Mouse (Mus musculus): Measurements from ENCODE around the gene D930020B18Rik. TPM values are rescaled to one million over a fixed set of nuclear protein-coding genes. Genes with fewer than 3 reads are reported as not detected.
A peak's percentile ranks its signal among the peaks of the same experiment; 100 is the strongest.

The D930020B18Rik gene
- polyA plus RNA-seq, 1 experiment, result not detected

DNA sequence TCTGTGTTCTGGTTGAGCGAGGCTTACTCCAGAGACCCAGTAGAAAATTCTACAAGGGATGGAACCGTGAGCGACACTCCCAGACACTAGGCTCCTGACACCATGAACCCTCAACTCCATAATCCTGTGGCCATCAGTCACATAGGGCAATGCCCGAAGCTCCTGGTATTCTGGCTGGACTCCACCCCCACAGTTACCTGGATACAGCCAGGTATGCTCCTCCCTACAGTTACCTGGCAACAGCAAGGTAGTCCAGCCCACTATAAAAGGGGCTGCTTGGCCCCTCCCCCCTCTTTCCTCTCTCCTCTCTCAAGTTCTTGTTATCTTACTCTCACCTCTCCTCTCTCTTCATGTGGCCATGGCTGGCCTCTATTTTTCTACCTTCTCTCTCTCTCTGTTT is 85.8 kb downstream of the D930020B18Rik start:
- Histone ChIP-seq H3K4me1 (ENCODE audit: control insufficient read depth, insufficient read depth, low read length) (peaks cover 2% of the 10 kb centered on the region; the same call in 1 of the 2 replicates), H3K4me3 (ENCODE audit: insufficient read depth, low read length) (no peak overlapping the region), H3K27ac (ENCODE audit: insufficient read depth, low read depth, low read length) (no peak overlapping the region)
- no peak for TF ChIP-seq POLR2A (IDR thresholded peaks at IDR 0.05; ENCODE audit: borderline replicate concordance, low read depth, low read length)
- TF ChIP-seq CTCF (IDR thresholded peaks at IDR 0.05; ENCODE audit: low read depth, low read length), result no peak

DNA sequence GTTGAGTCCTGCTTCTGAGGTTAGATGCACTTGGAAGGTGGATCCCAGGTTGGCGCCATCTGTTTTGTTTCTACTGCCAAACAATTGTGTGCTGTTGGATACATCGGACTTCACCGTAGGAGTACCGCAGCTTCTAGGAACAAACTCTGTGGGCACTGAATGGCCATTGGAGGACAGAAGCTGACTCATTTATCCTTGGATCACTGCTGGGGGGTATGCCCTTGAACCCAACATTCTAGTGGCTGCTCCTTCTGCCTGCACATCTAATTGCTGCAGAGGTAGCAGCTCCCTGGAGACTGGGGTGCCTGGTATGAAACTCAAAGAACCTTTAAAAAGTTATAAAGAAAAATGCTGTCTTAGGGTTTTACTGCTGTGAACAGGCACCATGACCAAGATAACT is 86.8 kb downstream of the D930020B18Rik start:
- Histone ChIP-seq H3K27ac (ENCODE audit: insufficient read depth, low read depth, low read length) (no peak overlapping the region), H3K4me3 (ENCODE audit: insufficient read depth, low read length) (no peak overlapping the region), H3K4me1 (ENCODE audit: control insufficient read depth, insufficient read depth, low read length) (peaks cover 5% of the 10 kb centered on the region)
- TF ChIP-seq POLR2A (IDR thresholded peaks at IDR 0.05; ENCODE audit: borderline replicate concordance, low read depth, low read length), result no peak
- no peak for TF ChIP-seq CTCF (IDR thresholded peaks at IDR 0.05; ENCODE audit: low read depth, low read length)

DNA sequence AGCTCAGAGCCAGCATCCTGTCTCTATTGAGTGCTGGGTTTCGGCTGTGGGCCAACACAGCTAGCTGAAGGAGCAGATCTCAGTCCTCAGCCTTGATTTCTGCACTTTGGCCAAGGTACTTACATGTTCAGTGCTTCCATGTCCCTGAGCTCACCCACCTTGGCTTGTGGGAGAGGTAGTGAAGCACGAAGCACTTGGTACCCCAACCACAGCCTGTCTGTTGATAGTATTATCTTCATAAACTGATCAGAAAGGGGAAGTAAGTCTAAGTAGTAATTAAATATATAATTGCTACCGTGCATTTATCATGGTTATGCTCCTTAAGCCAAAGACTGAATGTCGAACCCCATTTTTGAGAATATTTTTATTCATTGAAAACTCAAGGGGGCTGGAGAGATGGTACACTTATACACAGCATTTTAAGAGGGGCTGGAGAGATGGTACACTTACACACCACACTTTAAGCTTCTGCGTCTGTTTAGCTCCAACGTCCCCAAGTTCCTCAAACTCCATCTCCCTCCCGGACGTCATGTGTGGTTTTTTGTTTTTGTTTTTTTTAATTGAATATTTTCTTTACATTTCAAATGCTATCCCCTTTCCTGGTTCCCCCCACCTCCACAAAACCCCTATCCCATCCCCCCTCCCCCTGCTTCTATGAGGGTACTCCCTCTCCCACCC is 89.8 kb downstream of the D930020B18Rik start:
- Histone ChIP-seq H3K27ac (ENCODE audit: insufficient read depth, low read depth, low read length) (no peak overlapping the region), H3K4me3 (ENCODE audit: insufficient read depth, low read length) (no peak overlapping the region), H3K4me1 (ENCODE audit: control insufficient read depth, insufficient read depth, low read length) (peaks cover 5% of the 10 kb centered on the region)
- TF ChIP-seq POLR2A (IDR thresholded peaks at IDR 0.05; ENCODE audit: borderline replicate concordance, low read depth, low read length) (no peak), CTCF (IDR thresholded peaks at IDR 0.05; ENCODE audit: low read depth, low read length) (no peak)

DNA sequence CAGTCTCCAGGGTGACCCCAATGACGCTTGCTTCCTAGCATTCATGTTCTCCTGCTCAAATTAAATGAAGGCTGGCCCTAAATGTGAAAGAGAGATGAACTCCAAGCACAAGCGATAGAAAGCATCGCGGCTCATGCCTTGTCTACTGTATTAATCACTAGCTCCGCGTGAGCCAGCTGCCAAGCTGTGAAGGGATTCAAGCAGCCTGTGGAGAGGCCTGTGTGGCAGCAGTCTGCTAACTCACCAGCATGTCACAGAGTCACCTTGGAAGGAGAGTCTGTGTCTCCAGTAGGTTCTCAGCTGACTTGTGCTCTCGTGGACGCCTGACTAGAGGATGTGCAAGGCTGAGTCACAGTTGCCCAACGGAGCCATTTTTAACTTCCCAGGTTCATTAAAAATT is 91.2 kb downstream of the D930020B18Rik start:
- TF ChIP-seq CTCF (IDR thresholded peaks at IDR 0.05; ENCODE audit: low read depth, low read length), result no peak
- TF ChIP-seq POLR2A (IDR thresholded peaks at IDR 0.05; ENCODE audit: borderline replicate concordance, low read depth, low read length), result no peak
- H3K4me3 ChIP-seq (ENCODE audit: insufficient read depth, low read length), result no peak overlapping the region
- no peak overlapping the region for H3K27ac ChIP-seq (ENCODE audit: insufficient read depth, low read depth, low read length)
- H3K4me1 ChIP-seq (ENCODE audit: control insufficient read depth, insufficient read depth, low read length), result peaks cover 5% of the 10 kb centered on the region

DNA sequence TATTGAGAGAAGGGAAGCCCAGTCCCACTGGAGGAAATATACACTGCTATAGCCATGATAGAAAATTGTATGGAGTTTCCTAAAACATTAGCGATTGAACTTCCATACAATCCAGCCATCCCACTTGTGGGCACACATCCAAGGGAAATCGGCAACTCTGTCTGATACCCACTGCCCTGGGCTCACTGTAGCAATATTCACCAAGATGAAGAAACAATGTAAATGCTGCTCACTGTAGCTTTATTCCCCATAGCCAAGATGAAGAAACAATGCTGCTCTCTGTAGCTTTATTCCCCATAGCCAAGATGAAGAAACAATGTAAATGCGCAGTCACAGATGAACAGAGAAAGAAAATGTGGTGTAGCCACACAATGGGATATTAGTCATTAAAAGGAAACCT is 95.9 kb downstream of the D930020B18Rik start:
- Histone ChIP-seq H3K4me1 (ENCODE audit: control insufficient read depth, insufficient read depth, low read length) (peaks cover 5% of the 10 kb centered on the region), H3K4me3 (ENCODE audit: insufficient read depth, low read length) (no peak overlapping the region), H3K27ac (ENCODE audit: insufficient read depth, low read depth, low read length) (no peak overlapping the region)
- TF ChIP-seq CTCF (IDR thresholded peaks at IDR 0.05; ENCODE audit: low read depth, low read length) (no peak), POLR2A (IDR thresholded peaks at IDR 0.05; ENCODE audit: borderline replicate concordance, low read depth, low read length) (no peak)

DNA sequence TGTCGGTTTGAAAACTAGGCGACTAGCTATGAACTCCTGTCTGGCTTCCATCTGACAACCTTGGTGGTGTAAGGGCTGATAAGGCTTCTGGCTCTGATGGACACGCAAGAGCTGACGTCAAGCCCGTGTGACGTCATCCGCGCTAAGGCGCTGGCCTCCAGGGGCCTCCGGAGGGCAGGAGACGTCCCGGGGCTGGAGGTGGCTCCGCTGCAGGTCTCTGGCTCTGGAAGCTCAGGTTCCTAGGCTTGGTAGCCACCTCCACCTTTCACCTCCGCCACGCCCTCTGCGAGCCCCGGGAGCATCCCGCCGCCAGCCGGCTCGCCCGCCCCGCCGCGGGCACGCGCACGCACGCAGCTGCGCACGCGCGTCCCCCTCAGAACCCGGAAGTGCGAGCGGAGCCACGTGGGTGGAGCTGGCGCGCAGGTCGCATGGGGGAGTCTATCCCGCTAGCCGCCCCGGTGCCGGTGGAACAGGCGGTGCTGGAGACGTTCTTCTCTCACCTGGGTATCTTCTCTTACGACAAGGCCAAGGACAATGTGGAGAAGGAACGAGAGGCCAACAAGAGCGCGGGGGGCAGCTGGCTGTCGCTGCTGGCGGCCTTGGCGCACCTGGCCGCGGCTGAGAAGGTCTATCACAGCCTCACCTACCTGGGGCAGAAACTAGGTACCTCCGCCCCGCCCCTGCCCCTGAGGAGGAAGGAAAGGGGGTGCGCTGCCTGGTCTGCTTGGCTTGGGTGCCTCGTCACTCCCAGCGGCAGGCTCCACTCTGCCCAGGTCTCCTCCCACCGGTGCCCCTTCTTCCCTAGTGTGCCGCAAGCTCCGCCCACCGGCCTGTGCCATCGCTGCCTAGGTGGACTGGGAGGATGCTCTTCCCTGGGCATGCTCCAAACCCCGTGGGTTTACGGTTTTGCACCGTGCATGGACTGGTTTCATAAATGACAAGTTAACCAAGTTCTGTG is 98.4 kb downstream of the D930020B18Rik start, which contains the start of gene BC048403:
Gene BC048403 (plus strand): TSS at position 390 of the 958 bp plus-strand sequence.
- H3K4me1 ChIP-seq (ENCODE audit: control insufficient read depth, insufficient read depth, low read length), result peaks cover 2% of the 10 kb centered on the region; the same call in 1 of the 2 replicates
- TF ChIP-seq CTCF (IDR thresholded peaks at IDR 0.05; ENCODE audit: low read depth, low read length) (no peak), POLR2A (IDR thresholded peaks at IDR 0.05; ENCODE audit: borderline replicate concordance, low read depth, low read length) (no peak)
- peak within 1 kb of the TSS; percentile 90 for H3K4me3 ChIP-seq (ENCODE audit: insufficient read depth, low read length)
- no peak within 1 kb of the TSS for H3K27ac ChIP-seq (ENCODE audit: insufficient read depth, low read depth, low read length)

DNA sequence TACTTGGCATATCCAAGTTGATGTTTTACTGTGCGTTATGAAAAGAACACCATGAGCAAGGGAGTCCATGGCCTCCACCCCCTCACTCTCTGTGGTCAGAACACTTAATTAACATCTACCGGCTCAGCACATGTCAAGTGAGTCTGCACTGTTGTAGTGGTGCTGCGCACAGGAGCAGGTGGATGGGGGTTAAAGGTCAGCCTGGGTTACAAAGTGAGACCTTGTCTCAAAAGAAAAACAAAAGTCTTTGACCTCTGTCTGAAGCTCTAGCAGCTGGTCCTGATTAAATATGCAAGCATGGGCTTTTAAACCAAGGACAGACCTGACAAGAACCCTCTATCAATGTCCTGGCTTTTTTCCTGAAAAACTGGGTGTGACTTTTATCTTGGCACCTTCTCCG is 100.9 kb downstream of the D930020B18Rik start:
- H3K4me1 ChIP-seq (ENCODE audit: control insufficient read depth, insufficient read depth, low read length), result peaks cover 2% of the 10 kb centered on the region; the same call in 1 of the 2 replicates
- no peak overlapping the region for H3K27ac ChIP-seq (ENCODE audit: insufficient read depth, low read depth, low read length)

More for the DNA sequence above, 100.9 kb downstream of the D930020B18Rik start:
- H3K4me3 ChIP-seq (ENCODE audit: insufficient read depth, low read length), result no peak overlapping the region
- no peak for TF ChIP-seq CTCF (IDR thresholded peaks at IDR 0.05; ENCODE audit: low read depth, low read length)
- TF ChIP-seq POLR2A (IDR thresholded peaks at IDR 0.05; ENCODE audit: borderline replicate concordance, low read depth, low read length), result no peak

Other genes with a start within 250 kb of the D930020B18Rik start
- 59.8 and 65.1 TPM in 2 replicates for gene Rassf3, start 165.2 kb upstream of the D930020B18Rik start, polyA plus RNA-seq (2012; ENCODE audit: insufficient read depth, insufficient read length, missing spikeins)
- gene Tbk1, start 54.8 kb upstream of the D930020B18Rik start, polyA plus RNA-seq (2012; ENCODE audit: insufficient read depth, insufficient read length, missing spikeins), result 102 and 107 TPM in 2 replicates
- 54.0 and 62.2 TPM in 2 replicates for gene Xpot, start 15.3 kb upstream of the D930020B18Rik start, polyA plus RNA-seq (2012; ENCODE audit: insufficient read depth, insufficient read length, missing spikeins)
- 4.8 and 7.5 TPM in 2 replicates for gene BC048403, start 98.3 kb downstream of the D930020B18Rik start, polyA plus RNA-seq (2012; ENCODE audit: insufficient read depth, insufficient read length, missing spikeins)

Measured in bone marrow macrophage, adult 2 months (primary cell).